Mouse (Mus musculus) liver, embryonic 13.5 days (tissue): ENCODE results near the gene Cdon. TPM values are rescaled to one million over a fixed set of nuclear protein-coding genes. Genes with fewer than 3 reads are reported as not detected.
A peak's percentile ranks its signal among the peaks of the same experiment; 100 is the strongest.

Source experiments
- ATAC-seq: fragments of 200-750 bp; cut with Nextera tagmentation; 2 replicates; pipeline ENCODE4 v1.8.0; 2017; ENCODE audit warnings: low read depth, mild to moderate bottlenecking, moderate number of reproducible peaks, moderate library complexity
- DNase-seq: peaks from one replicate; pipeline ENCODE4 v3.0.0; 2022
- H3K27ac ChIP-seq: fragments of 300-500 bp; sonication (generic); 2 replicates; pipeline ENCODE4 v1.5.1; 2015; ENCODE audit warnings: moderate library complexity, mild to moderate bottlenecking, inconsistent platforms
- H3K27me3 ChIP-seq: fragments of 300-500 bp; sonication (generic); 2 replicates; pipeline ENCODE4 v1.6.1; 2015; ENCODE audit warnings: mild to moderate bottlenecking, inconsistent platforms
- H3K36me3 ChIP-seq: fragments of 300-500 bp; sonication (generic); 2 replicates; pipeline ENCODE4 v1.6.1; 2015; ENCODE audit warnings: mild to moderate bottlenecking, inconsistent platforms
- H3K4me1 ChIP-seq: fragments of 300-500 bp; sonication (generic); replicated peaks from 2 replicates; pipeline ENCODE4 v1.6.1; 2015; ENCODE audit warnings: inconsistent platforms
- H3K4me2 ChIP-seq: fragments of 300-500 bp; sonication (generic); 2 replicates; pipeline ENCODE4 v1.6.1; 2015; ENCODE audit warnings: inconsistent platforms, mild to moderate bottlenecking, moderate library complexity
- H3K4me3 ChIP-seq: fragments of 300-500 bp; sonication (generic); replicated peaks from 2 replicates; pipeline ENCODE4 v1.5.1; 2015; ENCODE audit warnings: mild to moderate bottlenecking, inconsistent platforms
- H3K9ac ChIP-seq: fragments of 300-500 bp; sonication (generic); 2 replicates; pipeline ENCODE4 v1.6.1; 2015; ENCODE audit warnings: mild to moderate bottlenecking, inconsistent platforms
- H3K9me3 ChIP-seq: fragments of 300-500 bp; sonication (generic); replicated peaks from 2 replicates; pipeline ENCODE4 v1.6.1; 2016; ENCODE audit warnings: inconsistent platforms
- WGBS: fragments of 180-500 bp; shearing (Covaris S2); methylation state at CpG from one replicate; pipeline ENCODE4 v1.1.7; 2015; ENCODE audit not compliant: insufficient replicate concordance; 5-methylcytosine and 5-hydroxymethylcytosine counted together
- polyA plus RNA-seq: library from polyadenylated mRNA; unstranded; fragments of >200 nt; fragmentation: Nextera tagmentation; extraction: Ambion mirVana; gene quantifications from 2 replicates; pipeline ENCODE4 v1.2.1, GENCODE M21; 2015

Gene Cdon
- polyA plus RNA-seq, 1 experiment from 2014 or later = 0.53 TPM

DNA sequence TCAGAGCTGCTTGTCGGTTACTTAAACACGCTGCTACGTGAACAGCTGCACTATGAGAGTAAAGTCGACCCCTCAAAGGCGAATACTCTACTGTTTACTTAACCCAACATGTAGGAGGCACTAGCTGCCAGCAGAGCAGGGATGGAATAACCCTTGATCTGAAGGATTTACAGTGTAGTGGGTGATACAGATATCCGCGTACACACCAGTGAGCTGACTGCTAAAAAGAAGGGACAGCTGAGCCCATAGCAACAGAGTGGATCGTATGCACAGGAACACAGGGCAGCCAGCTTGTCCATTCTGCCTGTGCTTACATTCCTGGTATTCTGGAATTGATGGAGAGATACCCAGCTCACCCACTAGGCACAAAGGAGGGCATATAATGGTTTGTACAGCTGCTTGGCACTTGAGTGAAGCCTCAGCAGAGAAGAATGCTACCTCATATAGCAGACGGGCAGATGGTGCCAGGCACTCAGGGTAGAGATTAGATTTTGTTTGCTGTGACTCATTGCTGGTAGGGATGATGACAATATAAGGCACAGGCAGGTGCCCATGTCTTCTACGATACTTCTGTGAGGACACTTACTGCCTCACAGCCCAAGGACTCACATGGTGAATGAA is 53.3 kb downstream of the Cdon start:
- ATAC-seq (0 out of 2 replicates have a peak, but pooled peaks have one; percentile 15), DNase-seq (no peak)
- Histone ChIP-seq H3K4me3 (no peak overlapping the region), H3K27me3 (no peaks in the 10 kb centered on the region), H3K9me3 (no peaks in the 10 kb centered on the region), H3K36me3 (no peaks in the 10 kb centered on the region), H3K4me2 (no peak overlapping the region), H3K4me1 (0 out of 2 replicates have a peak, but pooled peaks cover 4% of the 10 kb centered on the region), H3K27ac (no peak overlapping the region), H3K9ac (no peak overlapping the region)
- WGBS = 70% methylated on average over 10 of the region's 10 CpGs

DNA sequence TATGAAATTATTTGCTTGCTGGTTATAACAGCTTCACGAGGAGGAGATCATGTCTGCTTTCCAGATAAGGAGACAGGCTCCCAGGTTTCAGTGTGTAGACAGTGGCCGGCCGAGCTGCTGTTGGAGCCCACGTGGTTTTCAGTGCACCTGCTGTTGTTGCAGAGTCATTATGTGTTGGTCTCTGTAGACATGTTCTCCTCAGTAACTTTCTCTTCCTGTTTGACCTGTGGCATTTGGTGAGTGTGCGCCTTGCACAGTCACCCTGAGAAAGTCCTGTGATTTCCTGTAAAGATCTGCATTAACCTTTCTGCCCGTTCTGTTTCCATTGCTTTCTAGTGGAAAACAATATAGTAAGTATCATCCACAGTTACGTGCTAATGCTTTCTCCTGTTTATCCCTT is 54.5 kb downstream of the Cdon start:
- Histone ChIP-seq H3K4me2 (no peak overlapping the region), H3K36me3 (no peaks in the 10 kb centered on the region), H3K4me1 (0 out of 2 replicates have a peak, but pooled peaks cover 4% of the 10 kb centered on the region), H3K9ac (no peak overlapping the region), H3K4me3 (no peak overlapping the region), H3K27ac (no peak overlapping the region), H3K9me3 (no peaks in the 10 kb centered on the region), H3K27me3 (no peaks in the 10 kb centered on the region)
- 50% methylated on average over 7 of the region's 7 CpGs for WGBS
- DNase-seq = no peak
- no peak for ATAC-seq

DNA sequence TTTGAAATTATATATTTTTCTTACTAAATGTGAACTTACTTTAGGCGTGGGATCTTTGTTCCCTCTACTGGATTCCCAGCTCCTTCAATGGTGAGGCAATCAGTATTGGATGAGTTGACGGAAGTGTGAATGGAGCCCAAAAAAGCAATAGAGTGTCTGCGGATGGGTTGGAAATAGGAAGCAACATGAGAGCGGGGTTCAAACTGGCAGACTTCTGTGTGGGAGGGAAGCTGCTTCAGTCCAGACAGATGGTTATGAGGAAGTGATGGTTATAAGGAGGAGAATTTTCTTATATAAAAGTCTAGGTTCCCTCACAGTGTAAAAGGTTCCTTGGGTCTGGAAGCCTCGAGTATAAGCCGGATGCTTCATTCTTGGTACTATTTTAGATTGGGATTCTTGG is 58.5 kb downstream of the Cdon start:
- H3K4me2 ChIP-seq = no peak overlapping the region
- 0 out of 2 replicates have a peak, but pooled peaks cover under 1% of the 10 kb centered on the region for H3K4me1 ChIP-seq
- no peak overlapping the region for H3K27ac ChIP-seq
- H3K36me3 ChIP-seq = no peaks in the 10 kb centered on the region
- no peak overlapping the region for H3K4me3 ChIP-seq
- no peak for DNase-seq
- H3K9me3 ChIP-seq = no peaks in the 10 kb centered on the region
- WGBS = 74% methylated on average over 6 of the region's 6 CpGs
- H3K27me3 ChIP-seq = no peaks in the 10 kb centered on the region
- H3K9ac ChIP-seq = no peak overlapping the region
- ATAC-seq = no peak

DNA sequence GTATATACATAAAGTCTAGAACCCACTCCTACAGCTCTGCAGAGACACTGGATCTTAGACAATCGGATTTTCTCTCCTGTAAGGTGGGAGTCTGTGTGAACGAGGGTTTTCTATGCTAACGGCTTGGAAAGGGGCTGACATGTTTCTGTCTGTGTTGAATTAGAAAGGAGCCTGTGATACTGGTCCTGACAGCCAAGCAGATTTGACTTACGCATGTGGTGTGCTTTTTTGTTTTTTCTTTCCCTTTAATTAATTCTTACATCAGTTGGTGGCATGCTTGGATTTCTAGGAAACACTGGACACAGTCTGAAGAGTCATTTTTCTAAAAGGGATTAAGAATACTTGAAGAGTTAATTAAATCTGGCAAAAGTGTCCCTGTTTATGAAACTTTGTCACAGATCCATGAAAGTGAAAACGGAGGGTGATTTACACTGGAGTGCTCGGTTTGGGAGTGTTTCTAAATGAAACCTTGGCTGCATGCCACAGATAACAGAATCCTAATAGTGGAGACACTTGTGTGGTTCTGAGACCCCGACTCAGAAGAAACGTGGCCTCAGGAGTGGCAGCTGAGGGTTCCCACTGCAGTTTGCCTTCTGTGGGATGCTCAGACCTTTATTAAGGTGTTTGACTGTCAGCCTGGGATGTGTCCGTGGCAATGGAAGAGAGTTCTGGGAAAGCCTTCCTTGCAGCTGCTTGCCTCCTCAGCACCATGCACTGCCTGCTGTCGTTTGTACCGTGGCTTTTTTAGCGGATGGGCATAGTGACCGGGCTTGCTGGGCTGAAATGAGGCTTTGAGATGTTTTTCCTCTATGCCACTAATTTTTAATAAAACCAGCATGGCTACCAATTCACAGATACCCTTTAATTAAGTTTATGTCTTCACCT is 61.3 kb downstream of the Cdon start:
- no peak overlapping the region for H3K4me3 ChIP-seq
- ATAC-seq = no peak
- no peaks in the 10 kb centered on the region for H3K9me3 ChIP-seq
- no peaks in the 10 kb centered on the region for H3K27me3 ChIP-seq
- H3K4me1 ChIP-seq = no peaks in the 10 kb centered on the region
- H3K27ac ChIP-seq = no peak overlapping the region
- no peak overlapping the region for H3K9ac ChIP-seq
- no peaks in the 10 kb centered on the region for H3K36me3 ChIP-seq
- no peak for DNase-seq
- 67% methylated on average over 13 of the region's 13 CpGs for WGBS
- H3K4me2 ChIP-seq = no peak overlapping the region

DNA sequence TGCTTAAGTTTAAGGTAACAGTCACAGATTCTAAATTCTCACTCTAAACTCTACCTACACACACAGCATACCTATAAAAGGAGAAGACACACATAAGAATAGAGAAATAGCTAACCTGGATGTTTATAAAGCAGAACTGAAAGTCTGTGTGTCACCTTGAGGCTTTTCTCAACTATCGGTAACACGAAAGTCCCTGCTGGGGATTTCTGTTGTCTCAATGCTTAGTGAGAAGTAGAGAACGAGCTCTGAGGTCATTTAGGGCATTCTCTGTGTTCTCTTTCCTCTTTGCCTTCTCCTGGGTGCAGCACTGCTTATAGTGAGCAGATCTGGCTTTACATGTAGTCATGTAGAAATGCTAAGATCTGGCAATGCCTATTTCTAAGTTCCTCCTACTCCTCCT is 63.0 kb downstream of the Cdon start:
- DNase-seq (no peak), ATAC-seq (no peak)
- Histone ChIP-seq H3K27ac (no peak overlapping the region), H3K4me2 (no peak overlapping the region), H3K36me3 (no peaks in the 10 kb centered on the region), H3K4me3 (no peak overlapping the region), H3K27me3 (no peaks in the 10 kb centered on the region), H3K4me1 (no peaks in the 10 kb centered on the region), H3K9ac (no peak overlapping the region), H3K9me3 (no peaks in the 10 kb centered on the region)
- WGBS = 68% methylated on average over 3 of the region's 3 CpGs

DNA sequence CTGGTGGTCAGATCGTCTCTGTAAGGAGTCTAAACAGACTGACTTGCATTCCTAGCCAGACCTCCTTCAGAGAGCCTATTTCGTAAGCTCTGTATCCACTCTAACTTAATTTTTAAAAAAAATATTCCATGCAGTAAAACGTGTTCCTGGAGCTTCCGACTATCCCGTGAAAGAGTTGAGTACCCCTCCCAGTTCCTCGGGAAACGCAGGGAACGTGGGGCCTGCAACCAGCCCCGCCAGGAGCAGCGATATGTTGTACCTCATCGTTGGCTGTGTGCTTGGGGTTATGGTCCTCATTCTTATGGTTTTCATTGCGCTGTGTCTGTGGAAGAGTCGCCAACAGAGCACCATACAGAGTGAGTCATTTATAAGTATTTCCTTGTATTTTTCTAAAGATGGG is 65.7 kb downstream of the Cdon start:
- no peak for ATAC-seq
- H3K9ac ChIP-seq = no peak overlapping the region
- H3K36me3 ChIP-seq = no peaks in the 10 kb centered on the region
- no peaks in the 10 kb centered on the region for H3K9me3 ChIP-seq
- WGBS = 77% methylated on average over 13 of the region's 13 CpGs
- no peak overlapping the region for H3K4me3 ChIP-seq
- no peaks in the 10 kb centered on the region for H3K27me3 ChIP-seq
- H3K4me1 ChIP-seq = no peaks in the 10 kb centered on the region
- no peak overlapping the region for H3K4me2 ChIP-seq
- DNase-seq = no peak
- no peak overlapping the region for H3K27ac ChIP-seq

DNA sequence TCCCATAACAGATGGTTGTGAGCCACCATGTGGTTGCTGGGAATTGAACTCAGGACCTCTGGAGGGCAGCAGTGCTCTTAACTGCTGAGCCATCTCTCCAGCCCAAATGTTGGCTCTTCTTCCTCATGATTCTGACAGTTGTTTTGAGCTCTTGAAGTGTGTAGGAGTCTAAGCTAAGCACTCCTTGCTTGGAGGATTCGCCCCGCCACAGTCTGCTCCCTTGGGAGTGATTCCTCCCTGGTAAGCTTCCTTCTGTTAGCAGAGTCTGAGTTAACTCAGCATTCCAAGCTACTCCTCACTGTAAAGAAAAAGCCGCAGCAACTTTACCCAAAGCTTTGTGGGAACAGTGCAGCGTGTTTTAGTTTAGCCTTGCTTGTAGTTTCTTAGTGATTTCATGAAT is 67.6 kb downstream of the Cdon start:
- Histone ChIP-seq H3K36me3 (no peaks in the 10 kb centered on the region), H3K4me3 (no peak overlapping the region), H3K4me2 (no peak overlapping the region), H3K4me1 (no peaks in the 10 kb centered on the region), H3K9me3 (no peaks in the 10 kb centered on the region), H3K27me3 (no peaks in the 10 kb centered on the region), H3K9ac (no peak overlapping the region), H3K27ac (no peak overlapping the region)
- DNase-seq (no peak), ATAC-seq (no peak)
- WGBS = 79% methylated on average over 4 of the region's 4 CpGs

DNA sequence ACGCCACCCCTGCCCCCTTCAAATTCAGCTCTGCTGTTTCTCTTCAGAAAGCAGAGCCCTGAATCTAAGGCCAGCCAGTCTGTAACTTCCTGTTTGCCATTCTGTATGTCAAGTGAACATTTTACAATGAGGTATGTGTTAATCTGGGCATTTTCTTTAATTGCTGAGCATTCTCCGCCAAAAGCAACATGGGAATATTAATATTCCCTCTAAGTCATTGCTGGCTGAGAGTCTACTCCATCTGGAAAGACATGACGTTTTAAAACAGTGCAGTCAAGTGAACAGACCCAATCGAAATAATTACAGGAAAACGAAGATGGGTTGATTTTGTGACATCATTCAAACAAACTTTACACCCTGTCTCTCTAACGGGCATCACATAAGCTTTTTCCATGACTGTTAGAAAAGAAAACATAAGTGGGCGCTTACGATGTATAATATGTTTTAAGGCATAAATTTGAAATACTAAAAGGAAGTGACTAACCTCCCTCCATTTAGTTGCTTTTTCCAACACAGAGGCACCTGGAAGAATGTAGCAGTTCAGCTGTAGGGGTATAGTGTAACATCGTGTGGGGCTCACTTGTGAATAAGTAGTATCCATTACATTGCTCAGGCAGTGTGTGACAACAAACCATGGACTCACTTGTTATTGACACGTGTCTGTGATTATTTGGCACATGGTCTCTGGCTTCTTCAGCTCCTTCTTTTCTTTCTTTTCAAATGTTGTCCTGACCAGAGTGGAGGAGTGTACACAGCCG is 70.4 kb downstream of the Cdon start:
- Histone ChIP-seq H3K4me2 (no peak overlapping the region), H3K27ac (no peak overlapping the region), H3K36me3 (no peaks in the 10 kb centered on the region), H3K4me3 (no peak overlapping the region), H3K9ac (no peak overlapping the region), H3K4me1 (no peaks in the 10 kb centered on the region), H3K9me3 (no peaks in the 10 kb centered on the region), H3K27me3 (no peaks in the 10 kb centered on the region)
- ATAC-seq (no peak), DNase-seq (no peak)
- 64% methylated on average over 11 of the region's 11 CpGs for WGBS

DNA sequence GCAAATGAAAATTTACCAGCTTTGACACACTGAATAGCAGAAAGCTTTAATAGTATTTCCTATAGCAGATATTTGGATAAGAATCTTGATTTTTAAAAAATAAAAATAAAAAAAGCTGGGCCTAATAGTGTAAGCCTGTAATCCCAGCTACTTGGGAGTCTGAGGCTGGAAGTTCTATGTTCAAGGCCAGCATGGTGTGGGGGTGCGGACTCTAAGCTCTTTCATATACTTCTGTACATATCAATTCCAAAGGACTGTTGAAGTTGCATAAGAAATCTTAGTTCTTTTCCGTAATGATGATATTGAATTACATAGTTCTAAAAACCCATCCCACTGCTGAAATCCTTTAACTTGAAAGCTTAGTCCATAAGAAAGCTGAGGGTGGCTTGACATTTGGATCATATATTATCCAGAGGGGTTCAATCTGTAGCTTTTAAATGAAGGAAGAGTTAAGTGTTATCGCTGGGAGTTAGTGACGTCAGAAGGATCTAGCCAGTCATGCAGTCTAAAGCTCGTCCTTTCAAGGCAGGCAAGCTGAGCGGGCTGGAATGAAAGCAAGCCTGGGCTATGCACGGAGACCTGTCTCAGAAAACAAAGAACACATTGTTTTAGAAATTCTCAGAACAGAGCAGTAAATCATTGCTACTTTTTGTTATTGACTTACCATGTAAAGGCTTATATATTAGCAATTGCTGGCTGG is 72.3 kb downstream of the Cdon start:
- no peaks in the 10 kb centered on the region for H3K9me3 ChIP-seq
- H3K27ac ChIP-seq = no peak overlapping the region
- DNase-seq (no peak), ATAC-seq (no peak)
- 70% methylated on average over 7 of the region's 7 CpGs for WGBS
- no peak overlapping the region for H3K4me3 ChIP-seq
- H3K27me3 ChIP-seq = no peaks in the 10 kb centered on the region
- H3K4me2 ChIP-seq = no peak overlapping the region
- H3K36me3 ChIP-seq = no peaks in the 10 kb centered on the region
- no peak overlapping the region for H3K9ac ChIP-seq
- H3K4me1 ChIP-seq = no peaks in the 10 kb centered on the region

DNA sequence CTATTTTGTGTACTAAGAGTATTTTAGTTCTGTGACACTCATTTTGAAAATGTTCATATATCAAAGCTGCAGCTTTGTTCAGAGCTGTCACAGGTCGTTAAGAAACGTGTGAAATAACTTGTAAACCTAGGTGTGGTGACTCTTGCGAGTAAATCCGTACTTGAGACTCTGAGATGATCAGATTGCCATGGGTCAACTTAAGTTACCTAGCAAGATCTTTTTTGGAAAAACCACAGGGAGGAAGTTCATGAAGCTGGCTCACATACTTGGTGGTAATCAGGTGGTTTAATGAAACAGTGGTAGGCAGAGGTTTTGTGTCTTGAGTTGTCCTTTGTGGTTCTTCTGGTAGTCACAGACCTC is 72.8 kb downstream of the Cdon start:
- Histone ChIP-seq H3K9me3 (no peaks in the 10 kb centered on the region), H3K27me3 (no peaks in the 10 kb centered on the region), H3K4me2 (no peak overlapping the region), H3K4me1 (no peaks in the 10 kb centered on the region), H3K4me3 (no peak overlapping the region), H3K36me3 (no peaks in the 10 kb centered on the region), H3K27ac (no peak overlapping the region), H3K9ac (no peak overlapping the region)
- ATAC-seq (no peak), DNase-seq (no peak)
- 57% methylated on average over 4 of the region's 4 CpGs for WGBS

DNA sequence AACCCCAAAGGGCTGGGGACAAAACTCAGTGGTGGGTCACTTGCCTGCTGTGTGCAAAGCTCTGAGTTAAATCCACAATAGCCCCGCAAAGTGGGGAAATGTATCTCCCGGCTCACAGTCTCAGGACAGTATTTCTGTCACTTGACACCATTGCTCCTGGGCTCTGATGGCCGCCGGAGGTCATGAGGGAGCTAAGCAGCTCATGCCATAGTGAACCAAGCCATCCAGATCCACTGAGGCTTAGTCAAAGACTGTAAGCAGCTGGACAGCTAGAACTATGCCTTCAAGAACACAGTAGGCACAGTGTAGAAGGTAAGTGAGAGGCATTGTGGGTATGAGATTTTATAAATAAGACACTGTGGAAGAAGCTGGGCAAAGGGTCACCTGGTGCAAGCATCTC is 74.0 kb downstream of the Cdon start:
- 67% methylated on average over 4 of the region's 4 CpGs for WGBS

More for the DNA sequence above, 74.0 kb downstream of the Cdon start:
- H3K27ac ChIP-seq = no peak overlapping the region
- H3K36me3 ChIP-seq = no peaks in the 10 kb centered on the region
- no peak overlapping the region for H3K4me2 ChIP-seq
- H3K4me1 ChIP-seq = no peaks in the 10 kb centered on the region
- no peaks in the 10 kb centered on the region for H3K27me3 ChIP-seq
- H3K9me3 ChIP-seq = no peaks in the 10 kb centered on the region
- no peak overlapping the region for H3K4me3 ChIP-seq
- DNase-seq = no peak
- no peak overlapping the region for H3K9ac ChIP-seq
- no peak for ATAC-seq
